Mouse (Mus musculus): ENCODE measurements around the gene Pitpnm2.

- TF ChIP-seq POLR2A (IDR thresholded peaks at IDR 0.05; ENCODE audit: borderline replicate concordance, low read depth, low read length), result no peak
- TF ChIP-seq CTCF (IDR thresholded peaks at IDR 0.05; ENCODE audit: low read depth, low read length), result no peak
Observed at GRCm38 (mm10) chr5:124214516-124215145, 34.9 kb downstream of the Pitpnm2 start.
